Mouse (Mus musculus): Measurements from ENCODE around the gene Vmn2r113. TPM values are rescaled to one million over a fixed set of nuclear protein-coding genes. Genes with fewer than 3 reads are reported as not detected.
"Not testable (repeated sequence)": the region's sequence is repeated elsewhere in the genome, so short reads cannot be mapped to it uniquely, and the experiment has no call there.

The Vmn2r113 gene
- polyA plus RNA-seq (2012), result under 0.01 TPM in 1 of 2 replicates, not detected in the other

- H3K27me3 ChIP-seq (ENCODE audit: control insufficient read depth); H3K36me3 ChIP-seq (ENCODE audit: control insufficient read depth); H3K4me1 ChIP-seq (ENCODE audit: control insufficient read depth); H3K9me3 ChIP-seq (ENCODE audit: control insufficient read depth, low read length); H3K4me3 ChIP-seq (replicated peaks): not testable (repeated sequence)
Measured at GRCm38 (mm10) chr17:22942684-22943083, at the start of gene Vmn2r113. TSS of gene Vmn2r113 (plus strand) at chr17:22942984.

Other genes with a start within 250 kb of the Vmn2r113 start
- 0.02 TPM in 2 replicates for gene Zfp945, start 75.8 kb upstream of the Vmn2r113 start, polyA plus RNA-seq (2012)
- gene Vmn2r-ps130, start 118.2 kb downstream of the Vmn2r113 start, polyA plus RNA-seq (2012), result not detected in 2 replicates

Measured in erythroblast, embryonic 14.5 days (primary cell).